Mouse (Mus musculus): ENCODE data around the gene Nlgn1. TPM values are rescaled to one million over a fixed set of nuclear protein-coding genes. Genes with fewer than 3 reads are reported as not detected.

The Nlgn1 gene
- polyA plus RNA-seq, 1 experiment from 2014 or later: 34.4 TPM

GRCm38 (mm10) chr3:26330019-26330418, 2.2 kb downstream of the Nlgn1 start:
- peak overlapping the region; percentile 31; the same call in 1 of the 2 replicates for H3K9ac ChIP-seq (ENCODE audit: low read depth, low read length)
- WGBS: 62% methylated on average over 4 of the region's 4 CpGs

GRCm38 (mm10) chr3:26324510-26324909, 7.8 kb downstream of the Nlgn1 start:
- no peak for ATAC-seq
- H3K36me3 ChIP-seq (ENCODE audit: control insufficient read depth, insufficient read depth, low read length): no peaks in the 10 kb centered on the region
- WGBS: 71% methylated on average over 1 of the region's 1 CpGs

More at GRCm38 (mm10) chr3:26330019-26330418, 2.2 kb downstream of the Nlgn1 start:
- Histone ChIP-seq H3K4me1 (ENCODE audit: control insufficient read depth, insufficient read depth, low read length) (peaks cover 9% of the 10 kb centered on the region; the same call in 1 of the 2 replicates), H3K36me3 (ENCODE audit: control insufficient read depth, insufficient read depth, low read length) (no peaks in the 10 kb centered on the region), H3K4me3 (ENCODE audit: low read depth, low read length) (peak overlapping the region; percentile 33), H3K27ac (ENCODE audit: low read length) (peak overlapping the region; percentile 7; the same call in 1 of the 2 replicates), H3K4me2 (ENCODE audit: low read length) (peak overlapping the region; percentile 79), H3K27me3 (ENCODE audit: control insufficient read depth, insufficient read depth, low read depth, low read length) (no peaks in the 10 kb centered on the region), H3K9me3 (replicated peaks; ENCODE audit: control insufficient read depth, low read length, poor library complexity, severe bottlenecking) (no peaks in the 10 kb centered on the region)
- no peak for ATAC-seq

GRCm38 (mm10) chr3:26317397-26317796, 14.9 kb downstream of the Nlgn1 start:
- no peaks in the 10 kb centered on the region for H3K9me3 ChIP-seq (replicated peaks; ENCODE audit: control insufficient read depth, low read length, poor library complexity, severe bottlenecking)
- H3K4me1 ChIP-seq (ENCODE audit: control insufficient read depth, insufficient read depth, low read length): no peaks in the 10 kb centered on the region
- H3K4me3 ChIP-seq (ENCODE audit: low read depth, low read length): no peak overlapping the region
- no peak overlapping the region for H3K27ac ChIP-seq (ENCODE audit: low read length)
- 66% methylated on average over 2 of the region's 2 CpGs for WGBS
- no peaks in the 10 kb centered on the region for H3K27me3 ChIP-seq (ENCODE audit: control insufficient read depth, insufficient read depth, low read depth, low read length)
- no peak overlapping the region for H3K4me2 ChIP-seq (ENCODE audit: low read length)
- no peak for ATAC-seq
- H3K9ac ChIP-seq (ENCODE audit: low read depth, low read length): no peak overlapping the region
- H3K36me3 ChIP-seq (ENCODE audit: control insufficient read depth, insufficient read depth, low read length): no peaks in the 10 kb centered on the region

More at GRCm38 (mm10) chr3:26324510-26324909, 7.8 kb downstream of the Nlgn1 start:
- Histone ChIP-seq H3K27ac (ENCODE audit: low read length) (no peak overlapping the region), H3K27me3 (ENCODE audit: control insufficient read depth, insufficient read depth, low read depth, low read length) (no peaks in the 10 kb centered on the region), H3K4me3 (ENCODE audit: low read depth, low read length) (no peak overlapping the region), H3K9ac (ENCODE audit: low read depth, low read length) (no peak overlapping the region), H3K4me1 (ENCODE audit: control insufficient read depth, insufficient read depth, low read length) (peaks cover 3% of the 10 kb centered on the region; the same call in 1 of the 2 replicates), H3K4me2 (ENCODE audit: low read length) (no peak overlapping the region), H3K9me3 (replicated peaks; ENCODE audit: control insufficient read depth, low read length, poor library complexity, severe bottlenecking) (no peaks in the 10 kb centered on the region)

DNA sequence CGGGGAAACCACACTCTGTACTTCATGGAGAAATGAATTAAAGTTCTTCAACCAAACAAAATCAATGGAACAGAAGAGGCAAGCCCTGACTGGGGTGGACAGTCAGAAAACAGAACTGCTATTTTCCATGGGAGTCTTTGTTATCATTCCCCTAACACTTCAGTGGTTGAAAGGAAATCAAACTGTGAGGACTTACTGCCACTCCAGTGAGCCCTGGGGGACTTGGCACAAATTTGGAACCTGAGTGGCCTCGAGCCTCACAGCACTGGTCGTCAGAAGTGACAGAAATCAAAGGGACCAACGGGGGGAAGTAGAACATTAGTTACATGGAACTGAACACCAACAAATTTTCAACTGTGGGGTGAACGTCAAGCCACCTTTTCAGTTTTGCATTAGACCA, 34.4 kb downstream of the Nlgn1 start:
- no peak overlapping the region for H3K4me3 ChIP-seq (ENCODE audit: low read depth, low read length)
- H3K27me3 ChIP-seq (ENCODE audit: control insufficient read depth, insufficient read depth, low read depth, low read length): no peaks in the 10 kb centered on the region
- ATAC-seq: no peak
- no peaks in the 10 kb centered on the region for H3K4me1 ChIP-seq (ENCODE audit: control insufficient read depth, insufficient read depth, low read length)
- 59% methylated on average over 5 of the region's 5 CpGs for WGBS
- H3K27ac ChIP-seq (ENCODE audit: low read length): no peak overlapping the region
- no peaks in the 10 kb centered on the region for H3K36me3 ChIP-seq (ENCODE audit: control insufficient read depth, insufficient read depth, low read length)
- H3K4me2 ChIP-seq (ENCODE audit: low read length): no peak overlapping the region
- no peaks in the 10 kb centered on the region for H3K9me3 ChIP-seq (replicated peaks; ENCODE audit: control insufficient read depth, low read length, poor library complexity, severe bottlenecking)
- H3K9ac ChIP-seq (ENCODE audit: low read depth, low read length): no peak overlapping the region

DNA sequence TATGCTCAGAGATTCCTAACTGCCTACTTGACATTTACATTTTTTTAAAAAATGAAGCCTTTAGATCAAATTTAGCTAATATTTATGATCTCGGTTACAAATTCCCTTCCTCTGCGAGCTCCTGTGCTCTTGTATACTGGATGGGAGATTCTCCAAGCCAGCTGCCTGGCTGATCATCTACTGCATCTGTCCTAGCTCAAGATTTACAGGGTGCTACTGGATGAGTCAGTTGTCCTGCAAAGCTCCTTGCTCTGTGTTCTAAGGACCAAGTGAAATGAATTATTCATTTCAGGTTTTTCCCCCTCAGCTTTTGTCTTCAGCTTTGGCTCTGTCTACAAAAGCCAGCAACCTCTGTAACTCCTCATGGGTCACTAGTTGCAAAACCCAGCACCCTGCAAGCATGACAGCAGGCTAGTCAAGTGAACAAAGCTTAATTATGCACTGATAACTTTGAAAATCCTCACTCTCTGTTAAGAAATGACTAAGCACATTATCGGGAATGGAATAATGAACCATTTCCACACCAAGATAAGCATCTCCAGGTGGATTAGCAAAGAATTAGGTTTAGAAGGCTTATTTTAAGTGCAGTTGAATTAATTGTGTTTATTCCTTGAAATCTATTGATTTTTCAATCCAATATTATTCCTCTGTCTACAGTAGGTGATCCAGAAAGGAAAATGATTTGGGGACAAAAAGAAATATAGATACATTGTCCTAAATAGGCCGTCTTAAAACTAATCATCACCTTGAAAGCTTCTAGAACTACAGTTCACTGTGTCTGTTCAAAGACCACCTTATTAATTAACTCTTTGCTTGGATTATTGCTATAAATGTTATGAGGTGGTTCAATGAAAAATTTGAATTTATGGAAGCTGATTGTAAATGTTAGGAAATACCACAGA, 61.1 kb downstream of the Nlgn1 start:
- WGBS: 20% methylated on average over 4 of the region's 4 CpGs
- no peak overlapping the region for H3K4me2 ChIP-seq (ENCODE audit: low read length)
- H3K9ac ChIP-seq (ENCODE audit: low read depth, low read length): no peak overlapping the region
- no peaks in the 10 kb centered on the region for H3K27me3 ChIP-seq (ENCODE audit: control insufficient read depth, insufficient read depth, low read depth, low read length)
- H3K4me3 ChIP-seq (ENCODE audit: low read depth, low read length): no peak overlapping the region
- H3K9me3 ChIP-seq (replicated peaks; ENCODE audit: control insufficient read depth, low read length, poor library complexity, severe bottlenecking): no peaks in the 10 kb centered on the region
- 0 out of 2 replicates have a peak, but pooled peaks cover 4% of the 10 kb centered on the region for H3K4me1 ChIP-seq (ENCODE audit: control insufficient read depth, insufficient read depth, low read length)
- ATAC-seq: no peak
- no peak overlapping the region for H3K27ac ChIP-seq (ENCODE audit: low read length)
- no peaks in the 10 kb centered on the region for H3K36me3 ChIP-seq (ENCODE audit: control insufficient read depth, insufficient read depth, low read length)

- H3K9me3 ChIP-seq (replicated peaks; ENCODE audit: control insufficient read depth, low read length, poor library complexity, severe bottlenecking): no peaks in the 10 kb centered on the region
- WGBS: 77% methylated on average over 7 of the region's 7 CpGs
- H3K9ac ChIP-seq (ENCODE audit: low read depth, low read length): no peak overlapping the region
- no peaks in the 10 kb centered on the region for H3K27me3 ChIP-seq (ENCODE audit: control insufficient read depth, insufficient read depth, low read depth, low read length)
- no peaks in the 10 kb centered on the region for H3K36me3 ChIP-seq (ENCODE audit: control insufficient read depth, insufficient read depth, low read length)
- H3K27ac ChIP-seq (ENCODE audit: low read length): no peak overlapping the region
- H3K4me2 ChIP-seq (ENCODE audit: low read length): no peak overlapping the region
- no peak overlapping the region for H3K4me3 ChIP-seq (ENCODE audit: low read depth, low read length)
- H3K4me1 ChIP-seq (ENCODE audit: control insufficient read depth, insufficient read depth, low read length): no peaks in the 10 kb centered on the region
- no peak for ATAC-seq
These were observed 85.7 kb downstream of the Nlgn1 start for GRCm38 (mm10) chr3:26246564-26246963.

- H3K4me2 ChIP-seq (ENCODE audit: low read length): no peak overlapping the region
- no peak overlapping the region for H3K4me3 ChIP-seq (ENCODE audit: low read depth, low read length)
- WGBS: 44% methylated on average over 2 of the region's 2 CpGs
- no peaks in the 10 kb centered on the region for H3K27me3 ChIP-seq (ENCODE audit: control insufficient read depth, insufficient read depth, low read depth, low read length)
- H3K27ac ChIP-seq (ENCODE audit: low read length): no peak overlapping the region
- ATAC-seq: peak; percentile 48; the same call in 1 of the 2 replicates
- no peaks in the 10 kb centered on the region for H3K9me3 ChIP-seq (replicated peaks; ENCODE audit: control insufficient read depth, low read length, poor library complexity, severe bottlenecking)
- H3K36me3 ChIP-seq (ENCODE audit: control insufficient read depth, insufficient read depth, low read length): no peaks in the 10 kb centered on the region
- no peaks in the 10 kb centered on the region for H3K4me1 ChIP-seq (ENCODE audit: control insufficient read depth, insufficient read depth, low read length)
- no peak overlapping the region for H3K9ac ChIP-seq (ENCODE audit: low read depth, low read length)
These were observed 89.0 kb downstream of the Nlgn1 start for GRCm38 (mm10) chr3:26243274-26243673.

DNA sequence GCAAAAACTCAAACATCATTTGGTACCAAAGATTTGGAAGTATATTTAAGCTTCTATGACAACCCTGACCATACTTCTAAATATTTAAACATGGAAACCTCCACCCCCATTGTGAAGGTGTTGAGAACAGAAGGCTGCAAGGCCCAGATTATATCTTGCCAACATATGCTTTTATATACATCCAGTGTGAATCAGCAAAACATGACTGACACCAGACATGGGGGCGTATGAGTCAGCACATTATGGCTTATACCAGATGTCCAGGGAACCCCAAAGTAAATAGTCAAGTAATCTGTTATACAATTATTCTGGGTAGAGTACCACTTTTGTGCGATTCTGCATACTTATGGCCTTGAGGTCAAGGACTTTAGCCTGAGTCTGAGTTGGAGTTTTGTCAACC, 102.3 kb downstream of the Nlgn1 start:
- WGBS: 91% methylated on average over 2 of the region's 2 CpGs
- no peaks in the 10 kb centered on the region for H3K9me3 ChIP-seq (replicated peaks; ENCODE audit: control insufficient read depth, low read length, poor library complexity, severe bottlenecking)
- H3K27ac ChIP-seq (ENCODE audit: low read length): no peak overlapping the region
- no peak overlapping the region for H3K4me3 ChIP-seq (ENCODE audit: low read depth, low read length)
- no peak overlapping the region for H3K4me2 ChIP-seq (ENCODE audit: low read length)
- ATAC-seq: no peak
- H3K9ac ChIP-seq (ENCODE audit: low read depth, low read length): no peak overlapping the region
- H3K4me1 ChIP-seq (ENCODE audit: control insufficient read depth, insufficient read depth, low read length): no peaks in the 10 kb centered on the region
- H3K27me3 ChIP-seq (ENCODE audit: control insufficient read depth, insufficient read depth, low read depth, low read length): no peaks in the 10 kb centered on the region
- H3K36me3 ChIP-seq (ENCODE audit: control insufficient read depth, insufficient read depth, low read length): no peaks in the 10 kb centered on the region

- 51% methylated on average over 6 of the region's 6 CpGs for WGBS
- no peak overlapping the region for H3K4me2 ChIP-seq (ENCODE audit: low read length)
These were observed 103.4 kb downstream of the Nlgn1 start for GRCm38 (mm10) chr3:26228827-26229226.

More at GRCm38 (mm10) chr3:26228827-26229226, 103.4 kb downstream of the Nlgn1 start:
- Histone ChIP-seq H3K36me3 (ENCODE audit: control insufficient read depth, insufficient read depth, low read length) (no peaks in the 10 kb centered on the region), H3K27me3 (ENCODE audit: control insufficient read depth, insufficient read depth, low read depth, low read length) (no peaks in the 10 kb centered on the region), H3K9me3 (replicated peaks; ENCODE audit: control insufficient read depth, low read length, poor library complexity, severe bottlenecking) (no peaks in the 10 kb centered on the region), H3K27ac (ENCODE audit: low read length) (no peak overlapping the region), H3K4me3 (ENCODE audit: low read depth, low read length) (no peak overlapping the region), H3K9ac (ENCODE audit: low read depth, low read length) (no peak overlapping the region), H3K4me1 (ENCODE audit: control insufficient read depth, insufficient read depth, low read length) (no peaks in the 10 kb centered on the region)
- ATAC-seq: no peak
